Comparison of ENCODE assay signal across 8 mouse cellular contexts in the genomic region with DNA sequence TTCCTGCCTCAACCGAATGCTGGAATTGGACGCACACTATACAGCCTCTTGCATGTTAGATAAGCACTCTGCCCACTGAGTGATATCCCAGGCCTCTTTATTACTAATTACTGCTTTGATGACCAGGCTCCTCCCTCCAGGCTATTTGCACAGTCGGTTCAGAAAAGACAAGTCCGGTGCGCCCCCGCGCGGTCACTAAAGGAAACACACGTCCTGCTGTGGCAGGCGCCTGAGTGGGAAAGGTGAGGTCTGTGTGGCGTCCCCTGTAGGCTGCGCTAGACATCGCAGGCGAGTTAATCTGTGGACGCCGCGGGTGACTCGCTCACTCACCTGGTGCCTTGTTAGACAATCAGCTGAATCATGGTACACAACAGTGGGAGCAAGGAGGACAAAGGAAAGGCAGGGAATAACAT. TPM values are rescaled to one million over a fixed set of nuclear protein-coding genes. Genes with fewer than 3 reads are reported as not detected.
DNase-seq lines count a peak whose midpoint lies in the region; ATAC-seq and TF ChIP-seq lines count a peak whose summit lies in the region.

No protein-coding gene starts in this region.

- peak; percentile 73 for ATAC-seq in G1E (ENCODE audit: extremely low read depth, insufficient number of reproducible peaks, low FRiP score, poor library complexity, severe bottlenecking)
- ATAC-seq in cerebellum, adult (ENCODE audit: insufficient number of reproducible peaks, low FRiP score, low TSS enrichment) = peak; percentile 45; the same call in 1 of the 2 replicates
- ATAC-seq in forebrain, embryonic 15.5 days (replicated peaks) = peak; percentile 48; the same call in 1 of the 2 replicates
- ATAC-seq in hematopoietic stem cell, adult 5-6 weeks (replicated peaks in 1 of 2; ENCODE audit: insufficient read depth in 1 of 2, low FRiP score in 2 of 2, low TSS enrichment in 1 of 2, low read depth in 1 of 2, poor library complexity in 2 of 2, severe bottlenecking in 2 of 2) = peak; percentile 87 to 93
- peak; percentile 60 for ATAC-seq in lung, embryonic 14.5 days (ENCODE audit: insufficient read depth)

- H3K27ac ChIP-seq in forebrain, embryonic 15.5 days (replicated peaks) = no peak overlapping the region
- H3K27ac ChIP-seq in layer of hippocampus, adult 2 months = no peak overlapping the region
- no peak overlapping the region for H3K27ac ChIP-seq in lung, embryonic 14.5 days (ENCODE audit: low read depth)

- WGBS in forebrain, embryonic 15.5 days = 2% methylated on average over 18 of the region's 18 CpGs
- 1% methylated on average over 18 of the region's 18 CpGs for WGBS in lung, embryonic 14.5 days

- H3K4me2 ChIP-seq in forebrain, embryonic 15.5 days (replicated peaks) = no peak overlapping the region
- H3K4me2 ChIP-seq in lung, embryonic 14.5 days = no peak overlapping the region

- H3K9ac ChIP-seq in forebrain, embryonic 15.5 days (replicated peaks) = no peak overlapping the region
- no peak overlapping the region for H3K9ac ChIP-seq in lung, embryonic 14.5 days

- peak; percentile 68 for DNase-seq in G1E (ENCODE audit: low spot score)
- DNase-seq in layer of hippocampus, adult 2 months (ENCODE audit: low spot score in 2 of 2) = peak; percentile 94 to 98
- DNase-seq in lung, embryonic 14.5 days = peak; percentile 95
- peak; percentile 85 for DNase-seq in ovary, adult 18-20 months (ENCODE audit: low spot score)
- peak; percentile 81 to 82 for DNase-seq in thymus, adult 18-20 months

- H3K4me3 ChIP-seq in G1E (ENCODE audit: low read depth, low read length) = no peak overlapping the region; the same call in 1 of the 2 replicates
- H3K4me3 ChIP-seq in forebrain, embryonic 15.5 days = no peak overlapping the region
- no peak overlapping the region for H3K4me3 ChIP-seq in layer of hippocampus, adult 2 months
- no peak overlapping the region for H3K4me3 ChIP-seq in lung, embryonic 14.5 days (ENCODE audit: low read depth, low read length)

- peak; percentile 94 for TF ChIP-seq CTCF in G1E (IDR thresholded peaks at IDR 0.05; ENCODE audit: low read depth, low read length)
- peak; percentile 99 for TF ChIP-seq CTCF in layer of hippocampus, adult 2 months (conservative IDR thresholded peaks at IDR 0.05)
- peak; percentile 100 for TF ChIP-seq CTCF in lung, embryonic 14.5 days (IDR thresholded peaks at IDR 0.05; ENCODE audit: low read depth)

- H3K27me3 ChIP-seq in G1E (ENCODE audit: insufficient read depth, low read length) = no peaks in the 10 kb centered on the region
- H3K27me3 ChIP-seq in forebrain, embryonic 15.5 days = no peaks in the 10 kb centered on the region
- no peaks in the 10 kb centered on the region for H3K27me3 ChIP-seq in lung, embryonic 14.5 days (ENCODE audit: insufficient read depth, low read length)

- peaks cover 46% of the 10 kb centered on the region for H3K4me1 ChIP-seq in G1E (ENCODE audit: insufficient read depth, low read depth, low read length)
- H3K4me1 ChIP-seq in forebrain, embryonic 15.5 days = peaks cover 7% of the 10 kb centered on the region
- no peaks in the 10 kb centered on the region for H3K4me1 ChIP-seq in lung, embryonic 14.5 days (ENCODE audit: insufficient read depth)

- H3K9me3 ChIP-seq in G1E (replicated peaks) = no peaks in the 10 kb centered on the region
- no peaks in the 10 kb centered on the region for H3K9me3 ChIP-seq in forebrain, embryonic 15.5 days
- no peaks in the 10 kb centered on the region for H3K9me3 ChIP-seq in lung, embryonic 14.5 days (ENCODE audit: low read depth, low read length)

- no peaks in the 10 kb centered on the region for H3K36me3 ChIP-seq in G1E (replicated peaks)
- no peaks in the 10 kb centered on the region for H3K36me3 ChIP-seq in forebrain, embryonic 15.5 days
- H3K36me3 ChIP-seq in lung, embryonic 14.5 days (ENCODE audit: insufficient read depth) = no peaks in the 10 kb centered on the region

RNA-seq across cellular contexts. Expression of a gene that starts 11.0 kb away (rescaled TPM):
- 17.2 and 18.7 TPM in 2 replicates for total RNA-seq in G1E (2014; fragmentation: Nextera tagmentation)
- total RNA-seq in G1E (2017) = 2.1 TPM in 2 replicates
- 6.1 and 6.9 TPM in 2 replicates for polyA plus RNA-seq in G1E (2012)
- 0.13 and 0.36 TPM in 2 replicates for polyA plus RNA-seq in forebrain, embryonic 15.5 days (2015; fragmentation: Nextera tagmentation; extraction: Ambion mirVana)
- total RNA-seq in hematopoietic stem cell, adult 5-6 weeks (2017) = 0.05 TPM in 1 of 2 replicates, not detected in the other
- 1 to 10 TPM in 1 of 2 experiments, under 1 TPM in 1; 0.98 to 1.1 TPM for total RNA-seq in layer of hippocampus, adult 2 months (2021)
- polyA plus RNA-seq in lung, embryonic 14.5 days (2014; fragmentation: Nextera tagmentation; extraction: Ambion mirVana) = 0.33 and 0.54 TPM in 2 replicates

RNA-seq across cellular contexts. Expression of a gene that starts 15.3 kb away (rescaled TPM):
- total RNA-seq in G1E (2014; fragmentation: Nextera tagmentation) (67.9 and 76.6 TPM in 2 replicates), G1E (2017) (22.0 and 23.6 TPM in 2 replicates)
- 182 and 196 TPM in 2 replicates for polyA plus RNA-seq in G1E (2012)
- polyA plus RNA-seq in forebrain, embryonic 15.5 days (2015; fragmentation: Nextera tagmentation; extraction: Ambion mirVana) = 4.1 and 4.5 TPM in 2 replicates
- total RNA-seq in hematopoietic stem cell, adult 5-6 weeks (2017) = 2.7 and 3.8 TPM in 2 replicates
- 1 to 10 TPM; 6.7 to 7.4 TPM for total RNA-seq in layer of hippocampus, adult 2 months (2021)
- polyA plus RNA-seq in lung, embryonic 14.5 days (2014; fragmentation: Nextera tagmentation; extraction: Ambion mirVana) = 2.8 and 3.2 TPM in 2 replicates

RNA-seq across cellular contexts. Expression of a gene that starts 58.7 kb away (rescaled TPM):
- 223 and 238 TPM in 2 replicates for total RNA-seq in G1E (2014; fragmentation: Nextera tagmentation)
- total RNA-seq in G1E (2017) = 120 and 127 TPM in 2 replicates
- 64.7 and 74.1 TPM in 2 replicates for polyA plus RNA-seq in G1E (2012)
- polyA plus RNA-seq in forebrain, embryonic 15.5 days (2015; fragmentation: Nextera tagmentation; extraction: Ambion mirVana) = 434 and 436 TPM in 2 replicates
- 118 and 128 TPM in 2 replicates for total RNA-seq in hematopoietic stem cell, adult 5-6 weeks (2017)
- 100 to 1,000 TPM; 117 to 130 TPM for total RNA-seq in layer of hippocampus, adult 2 months (2021)
- polyA plus RNA-seq in lung, embryonic 14.5 days (2014; fragmentation: Nextera tagmentation; extraction: Ambion mirVana) = 387 and 402 TPM in 2 replicates

RNA-seq across cellular contexts. Expression of a gene that starts 59.0 kb away (rescaled TPM):
- total RNA-seq in G1E (2014; fragmentation: Nextera tagmentation) = 12.0 and 15.3 TPM in 2 replicates
- 57.2 and 77.1 TPM in 2 replicates for total RNA-seq in G1E (2017)
- 2.3 and 2.8 TPM in 2 replicates for polyA plus RNA-seq in G1E (2012)
- 28.7 and 29.1 TPM in 2 replicates for polyA plus RNA-seq in forebrain, embryonic 15.5 days (2015; fragmentation: Nextera tagmentation; extraction: Ambion mirVana)
- total RNA-seq in hematopoietic stem cell, adult 5-6 weeks (2017) = 89.1 and 106 TPM in 2 replicates
- 10 to 100 TPM; 31.8 to 32.3 TPM for total RNA-seq in layer of hippocampus, adult 2 months (2021)
- 49.2 and 51.6 TPM in 2 replicates for polyA plus RNA-seq in lung, embryonic 14.5 days (2014; fragmentation: Nextera tagmentation; extraction: Ambion mirVana)
